Mouse (Mus musculus) midbrain, embryonic 15.5 days (tissue): ENCODE results near the gene Alox8. TPM values are rescaled to one million over a fixed set of nuclear protein-coding genes. Genes with fewer than 3 reads are reported as not detected.

Experiments used
- ATAC-seq: fragments of 200-750 bp; cut with Nextera tagmentation; replicated peaks from 2 replicates; pipeline ENCODE4 v1.8.0; 2017; ENCODE audit warnings: moderate TSS enrichment
- H3K27ac ChIP-seq: fragments of 300-500 bp; sonication (generic); 2 replicates; pipeline ENCODE4 v1.5.1; 2015; ENCODE audit warnings: mild to moderate bottlenecking, inconsistent platforms
- H3K27me3 ChIP-seq: fragments of 300-500 bp; sonication (generic); replicated peaks from 2 replicates; pipeline ENCODE4 v1.6.1; 2015; ENCODE audit warnings: inconsistent platforms
- H3K36me3 ChIP-seq: fragments of 300-500 bp; sonication (generic); replicated peaks from 2 replicates; pipeline ENCODE4 v1.6.1; 2015; ENCODE audit warnings: inconsistent platforms
- H3K4me1 ChIP-seq: fragments of 300-500 bp; sonication (generic); 2 replicates; pipeline ENCODE4 v1.6.1; 2015; ENCODE audit warnings: inconsistent platforms
- H3K4me2 ChIP-seq: fragments of 300-500 bp; sonication (generic); 2 replicates; pipeline ENCODE4 v1.6.1; 2015; ENCODE audit warnings: inconsistent platforms, mild to moderate bottlenecking, moderate library complexity
- H3K4me3 ChIP-seq: fragments of 300-500 bp; sonication (generic); 2 replicates; pipeline ENCODE4 v1.5.1; 2015; ENCODE audit warnings: mild to moderate bottlenecking, inconsistent platforms
- H3K9ac ChIP-seq: fragments of 300-500 bp; sonication (generic); 2 replicates; pipeline ENCODE4 v1.6.1; 2015; ENCODE audit warnings: mild to moderate bottlenecking, inconsistent platforms
- H3K9me3 ChIP-seq: fragments of 300-500 bp; sonication (generic); 2 replicates; pipeline ENCODE4 v1.6.1; 2016; ENCODE audit warnings: inconsistent platforms
- WGBS: fragments of 180-500 bp; shearing (Covaris S2); methylation state at CpG from one replicate; pipeline ENCODE4 v1.1.7; 2015; ENCODE audit warnings: mixed read lengths; 5-methylcytosine and 5-hydroxymethylcytosine counted together
- polyA plus RNA-seq: library from polyadenylated mRNA; unstranded; fragments of >200 nt; fragmentation: Nextera tagmentation; extraction: Ambion mirVana; gene quantifications from 2 replicates; pipeline ENCODE4 v1.2.1, GENCODE M21; 2015

Alox8 gene
- polyA plus RNA-seq, 1 experiment from 2014 or later, result 0.25 TPM

GRCm38 (mm10) chr11:69174722-69175121 lies 22.9 kb downstream of the Alox8 start:
- 88% methylated on average over 7 of the region's 7 CpGs for WGBS
- H3K9ac ChIP-seq, result no peak overlapping the region
- no peak overlapping the region for H3K27ac ChIP-seq
- no peaks in the 10 kb centered on the region for H3K36me3 ChIP-seq
- no peak for ATAC-seq
- no peaks in the 10 kb centered on the region for H3K27me3 ChIP-seq
- H3K4me3 ChIP-seq, result no peak overlapping the region
- no peak overlapping the region for H3K4me2 ChIP-seq
- H3K9me3 ChIP-seq, result no peaks in the 10 kb centered on the region
- H3K4me1 ChIP-seq, result no peaks in the 10 kb centered on the region

- Histone ChIP-seq H3K4me1 (no peaks in the 10 kb centered on the region), H3K4me2 (no peak overlapping the region), H3K27ac (no peak overlapping the region), H3K9me3 (no peaks in the 10 kb centered on the region), H3K36me3 (no peaks in the 10 kb centered on the region), H3K4me3 (no peak overlapping the region), H3K9ac (no peak overlapping the region), H3K27me3 (no peaks in the 10 kb centered on the region)
- WGBS, result 97% methylated on average over 2 of the region's 2 CpGs
- no peak for ATAC-seq
Observed at GRCm38 (mm10) chr11:69172606-69173005, 25.0 kb downstream of the Alox8 start.

GRCm38 (mm10) chr11:69171626-69172025 lies 26.0 kb downstream of the Alox8 start:
- H3K27ac ChIP-seq, result no peak overlapping the region
- no peaks in the 10 kb centered on the region for H3K36me3 ChIP-seq
- H3K9me3 ChIP-seq, result no peaks in the 10 kb centered on the region
- H3K4me1 ChIP-seq, result no peaks in the 10 kb centered on the region
- no peak overlapping the region for H3K9ac ChIP-seq
- H3K4me3 ChIP-seq, result no peak overlapping the region
- H3K27me3 ChIP-seq, result no peaks in the 10 kb centered on the region
- no peak overlapping the region for H3K4me2 ChIP-seq
- ATAC-seq, result no peak
- 24% methylated on average over 7 of the region's 7 CpGs for WGBS

GRCm38 (mm10) chr11:69169313-69169712 lies 28.3 kb downstream of the Alox8 start:
- Histone ChIP-seq H3K9me3 (no peaks in the 10 kb centered on the region), H3K27ac (no peak overlapping the region), H3K27me3 (no peaks in the 10 kb centered on the region), H3K4me3 (no peak overlapping the region), H3K9ac (no peak overlapping the region), H3K4me1 (no peaks in the 10 kb centered on the region), H3K4me2 (no peak overlapping the region), H3K36me3 (no peaks in the 10 kb centered on the region)
- ATAC-seq, result no peak
- 88% methylated on average over 12 of the region's 12 CpGs for WGBS

- H3K36me3 ChIP-seq, result no peaks in the 10 kb centered on the region
- peak within 1 kb of the TSS; percentile 38 for H3K9ac ChIP-seq
- ATAC-seq, result no peak
- peaks cover 10% of the 10 kb centered on the region for H3K4me1 ChIP-seq
- peaks cover 25% of the 10 kb centered on the region for H3K27me3 ChIP-seq
- peak within 1 kb of the TSS; percentile 53 for H3K4me2 ChIP-seq
- H3K4me3 ChIP-seq, result peak within 1 kb of the TSS; percentile 26
- no peaks in the 10 kb centered on the region for H3K9me3 ChIP-seq
- no peak within 1 kb of the TSS for H3K27ac ChIP-seq
- WGBS, result 2% methylated on average over 18 of the region's 18 CpGs
Observed at GRCm38 (mm10) chr11:69156800-69157199, 40.8 kb downstream of the Alox8 start, which contains the start of gene Alox12b. Gene Alox12b, plus strand, starts transcription at chr11:69156989.

- no peak overlapping the region for H3K27ac ChIP-seq
- no peaks in the 10 kb centered on the region for H3K9me3 ChIP-seq
- ATAC-seq, result no peak
- no peak overlapping the region for H3K9ac ChIP-seq
- no peaks in the 10 kb centered on the region for H3K36me3 ChIP-seq
- no peak overlapping the region for H3K4me3 ChIP-seq
- H3K4me1 ChIP-seq, result peaks cover 13% of the 10 kb centered on the region
- H3K4me2 ChIP-seq, result no peak overlapping the region
- peaks cover 25% of the 10 kb centered on the region for H3K27me3 ChIP-seq
- WGBS, result 72% methylated on average over 1 of the region's 1 CpGs
Observed at GRCm38 (mm10) chr11:69155351-69155750, 42.3 kb downstream of the Alox8 start.

GRCm38 (mm10) chr11:69153831-69154230 lies 43.8 kb downstream of the Alox8 start:
- Histone ChIP-seq H3K9ac (no peak overlapping the region), H3K4me2 (no peak overlapping the region), H3K9me3 (no peaks in the 10 kb centered on the region), H3K27ac (no peak overlapping the region), H3K36me3 (no peaks in the 10 kb centered on the region), H3K4me1 (peaks cover 13% of the 10 kb centered on the region), H3K27me3 (peaks cover 25% of the 10 kb centered on the region), H3K4me3 (no peak overlapping the region)
- WGBS, result 82% methylated on average over 8 of the region's 8 CpGs
- ATAC-seq, result no peak

- H3K27ac ChIP-seq, result no peak overlapping the region
- H3K4me2 ChIP-seq, result peak overlapping the region; percentile 35
- H3K9ac ChIP-seq, result no peak overlapping the region
- H3K27me3 ChIP-seq, result peaks cover 7% of the 10 kb centered on the region
- no peak overlapping the region for H3K4me3 ChIP-seq
- H3K4me1 ChIP-seq, result peaks cover 3% of the 10 kb centered on the region; the same call in 1 of the 2 replicates
- WGBS, result 70% methylated on average over 6 of the region's 6 CpGs
- H3K36me3 ChIP-seq, result no peaks in the 10 kb centered on the region
- no peak for ATAC-seq
- no peaks in the 10 kb centered on the region for H3K9me3 ChIP-seq
Observed at GRCm38 (mm10) chr11:69151004-69151403, 46.6 kb downstream of the Alox8 start.

GRCm38 (mm10) chr11:69150444-69150843 lies 47.2 kb downstream of the Alox8 start:
- 10% methylated on average over 7 of the region's 7 CpGs for WGBS
- H3K4me3 ChIP-seq, result no peak overlapping the region

GRCm38 (mm10) chr11:69149728-69150127 lies 47.9 kb downstream of the Alox8 start:
- no peak overlapping the region for H3K27ac ChIP-seq
- ATAC-seq, result no peak
- WGBS, result 74% methylated on average over 6 of the region's 6 CpGs
- no peak overlapping the region for H3K9ac ChIP-seq
- no peak overlapping the region for H3K4me2 ChIP-seq
- no peaks in the 10 kb centered on the region for H3K36me3 ChIP-seq
- H3K4me3 ChIP-seq, result no peak overlapping the region
- H3K4me1 ChIP-seq, result peaks cover 3% of the 10 kb centered on the region; the same call in 1 of the 2 replicates
- H3K27me3 ChIP-seq, result peaks cover 3% of the 10 kb centered on the region
- H3K9me3 ChIP-seq, result no peaks in the 10 kb centered on the region

More at GRCm38 (mm10) chr11:69150444-69150843, 47.2 kb downstream of the Alox8 start:
- Histone ChIP-seq H3K27me3 (peaks cover 4% of the 10 kb centered on the region), H3K27ac (no peak overlapping the region), H3K9ac (no peak overlapping the region; the same call in 1 of the 2 replicates), H3K36me3 (no peaks in the 10 kb centered on the region), H3K4me2 (peak overlapping the region; percentile 35), H3K9me3 (no peaks in the 10 kb centered on the region), H3K4me1 (peaks cover 3% of the 10 kb centered on the region; the same call in 1 of the 2 replicates)
- ATAC-seq, result no peak

GRCm38 (mm10) chr11:69148451-69148960 lies 49.1 kb downstream of the Alox8 start:
- H3K4me3 ChIP-seq, result no peak overlapping the region
- H3K9me3 ChIP-seq, result no peaks in the 10 kb centered on the region
- H3K27me3 ChIP-seq, result peaks cover 3% of the 10 kb centered on the region; the same call in 1 of the 2 replicates
- H3K9ac ChIP-seq, result no peak overlapping the region
- peaks cover 3% of the 10 kb centered on the region; the same call in 1 of the 2 replicates for H3K4me1 ChIP-seq
- no peak overlapping the region for H3K27ac ChIP-seq
- H3K4me2 ChIP-seq, result no peak overlapping the region
- ATAC-seq, result no peak
- 93% methylated on average over 5 of the region's 5 CpGs for WGBS
- no peaks in the 10 kb centered on the region for H3K36me3 ChIP-seq

- H3K9ac ChIP-seq, result no peak overlapping the region
- H3K4me1 ChIP-seq, result peaks cover 3% of the 10 kb centered on the region; the same call in 1 of the 2 replicates
- no peak overlapping the region for H3K4me2 ChIP-seq
- no peak for ATAC-seq
- no peaks in the 10 kb centered on the region for H3K9me3 ChIP-seq
- 72% methylated on average over 7 of the region's 7 CpGs for WGBS
- peaks cover 3% of the 10 kb centered on the region for H3K27me3 ChIP-seq
- no peak overlapping the region for H3K27ac ChIP-seq
- H3K36me3 ChIP-seq, result no peaks in the 10 kb centered on the region
- H3K4me3 ChIP-seq, result no peak overlapping the region
Observed at GRCm38 (mm10) chr11:69147546-69147945, 50.1 kb downstream of the Alox8 start.

GRCm38 (mm10) chr11:69135361-69135760 lies 62.3 kb downstream of the Alox8 start:
- WGBS, result 92% methylated on average over 6 of the region's 6 CpGs
- H3K9ac ChIP-seq, result no peak overlapping the region
- no peak overlapping the region for H3K4me3 ChIP-seq
- no peak for ATAC-seq
- H3K27me3 ChIP-seq, result no peaks in the 10 kb centered on the region; the same call in 1 of the 2 replicates
- no peak overlapping the region for H3K27ac ChIP-seq
- no peaks in the 10 kb centered on the region for H3K36me3 ChIP-seq
- no peak overlapping the region for H3K4me2 ChIP-seq
- H3K9me3 ChIP-seq, result no peaks in the 10 kb centered on the region
- H3K4me1 ChIP-seq, result peaks cover 15% of the 10 kb centered on the region
